Mouse (Mus musculus) midbrain, postnatal 0 days (tissue): Measurements from ENCODE around the gene Rhbdf1. TPM values are rescaled to one million over a fixed set of nuclear protein-coding genes. Genes with fewer than 3 reads are reported as not detected.

Experiments
- ATAC-seq: fragments of 200-750 bp; cut with Nextera tagmentation; 2 replicates; pipeline ENCODE4 v1.8.0; 2017; ENCODE audit warnings: moderate number of reproducible peaks, mild to moderate bottlenecking, moderate TSS enrichment, moderate library complexity; ENCODE audit not compliant: low FRiP score
- DNase-seq: peaks from one replicate; pipeline ENCODE4 v3.0.0-alpha.2; 2015; ENCODE audit warnings: low spot score
- H3K27ac ChIP-seq: fragments of 300-500 bp; sonication (generic); 2 replicates; pipeline ENCODE4 v1.5.1; 2014; ENCODE audit warnings: low read depth, mild to moderate bottlenecking, low read length, mixed read lengths
- H3K27me3 ChIP-seq: fragments of 300-500 bp; sonication (generic); 2 replicates; pipeline ENCODE4 v1.6.1; 2014; ENCODE audit warnings: low read length, control low read depth, mixed read lengths; ENCODE audit not compliant: insufficient read depth
- H3K36me3 ChIP-seq: fragments of 300-500 bp; sonication (generic); 2 replicates; pipeline ENCODE4 v1.6.1; 2014; ENCODE audit warnings: low read length, control low read depth, mixed read lengths; ENCODE audit not compliant: insufficient read depth
- H3K4me1 ChIP-seq: fragments of 300-500 bp; sonication (generic); 2 replicates; pipeline ENCODE4 v1.6.1; 2014; ENCODE audit warnings: mild to moderate bottlenecking, control low read depth, antibody characterized with exemption, low read length, mixed read lengths; ENCODE audit not compliant: insufficient read depth
- H3K4me2 ChIP-seq: fragments of 300-500 bp; sonication (generic); 2 replicates; pipeline ENCODE4 v1.6.1; 2014; ENCODE audit warnings: low read depth, mild to moderate bottlenecking, low read length, mixed read lengths; ENCODE audit not compliant: poor library complexity, severe bottlenecking
- H3K4me3 ChIP-seq: fragments of 300-500 bp; sonication (generic); 2 replicates; pipeline ENCODE4 v1.5.1; 2014; ENCODE audit warnings: low read depth, mild to moderate bottlenecking, low read length, moderate library complexity
- H3K9ac ChIP-seq: fragments of 300-500 bp; sonication (generic); replicated peaks from 2 replicates; pipeline ENCODE4 v1.6.1; 2014; ENCODE audit warnings: mild to moderate bottlenecking, low read length, moderate library complexity, mixed read lengths; ENCODE audit not compliant: poor library complexity, severe bottlenecking
- H3K9me3 ChIP-seq: fragments of 300-500 bp; sonication (generic); 2 replicates; pipeline ENCODE4 v1.6.1; 2016; ENCODE audit warnings: low read length, control low read depth
- CTCF ChIP-seq: IDR thresholded peaks from 2 replicates; pipeline ENCODE4 v1.5.1; 2016; ENCODE audit warnings: antibody characterized with exemption, mild to moderate bottlenecking
- WGBS: fragments of 180-500 bp; shearing (Covaris S2); extraction: QIAGEN DNeasy Blood & Tissue Kit; methylation state at CpG from one replicate; pipeline ENCODE4 v1.1.7; 2014; 5-methylcytosine and 5-hydroxymethylcytosine counted together
- polyA plus RNA-seq: library from polyadenylated mRNA; unstranded; fragments of >200 nt; fragmentation: Nextera tagmentation; extraction: Ambion mirVana; gene quantifications from 2 replicates; pipeline ENCODE4 v1.2.1, GENCODE M21; 2015
- total RNA-seq: library from RNA; depleted of rRNA; stranded (reverse); fragments of >200 nt; gene quantifications from 2 replicates; pipeline ENCODE4 v1.2.3, GENCODE M21; 2014

Gene Rhbdf1
- total and polyA plus RNA-seq, 2 experiments from 2014 or later: 17.6 to 55.6 TPM

DNA sequence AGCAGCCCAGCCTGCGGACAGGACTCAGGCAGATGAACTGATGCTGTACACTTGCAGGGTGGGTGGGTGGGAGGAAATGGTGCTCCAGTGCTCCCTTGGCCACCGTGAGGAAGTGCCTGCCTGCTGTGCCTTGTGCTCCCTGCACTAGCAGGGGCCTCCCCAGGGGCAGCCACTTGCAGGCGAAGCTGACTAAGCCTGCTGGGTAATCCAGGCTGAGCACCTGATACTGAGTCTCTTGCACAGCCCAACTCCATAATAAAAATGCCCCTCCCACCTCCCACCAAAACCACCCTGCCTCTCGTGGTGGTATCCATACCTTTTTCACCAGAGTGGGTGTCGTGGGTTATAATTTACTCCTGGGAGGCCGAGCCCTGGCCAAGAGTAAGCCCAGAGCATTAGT, 22.9 kb downstream of the Rhbdf1 start:
- Histone ChIP-seq H3K27me3 (no peaks in the 10 kb centered on the region), H3K36me3 (no peaks in the 10 kb centered on the region), H3K4me2 (no peak overlapping the region), H3K27ac (no peak overlapping the region), H3K9ac (no peak overlapping the region), H3K4me1 (no peaks in the 10 kb centered on the region), H3K9me3 (no peaks in the 10 kb centered on the region), H3K4me3 (no peak overlapping the region)
- TF ChIP-seq CTCF: no peak
- DNase-seq: no peak
- 46% methylated on average over 6 of the region's 6 CpGs for WGBS
- no peak for ATAC-seq

DNA sequence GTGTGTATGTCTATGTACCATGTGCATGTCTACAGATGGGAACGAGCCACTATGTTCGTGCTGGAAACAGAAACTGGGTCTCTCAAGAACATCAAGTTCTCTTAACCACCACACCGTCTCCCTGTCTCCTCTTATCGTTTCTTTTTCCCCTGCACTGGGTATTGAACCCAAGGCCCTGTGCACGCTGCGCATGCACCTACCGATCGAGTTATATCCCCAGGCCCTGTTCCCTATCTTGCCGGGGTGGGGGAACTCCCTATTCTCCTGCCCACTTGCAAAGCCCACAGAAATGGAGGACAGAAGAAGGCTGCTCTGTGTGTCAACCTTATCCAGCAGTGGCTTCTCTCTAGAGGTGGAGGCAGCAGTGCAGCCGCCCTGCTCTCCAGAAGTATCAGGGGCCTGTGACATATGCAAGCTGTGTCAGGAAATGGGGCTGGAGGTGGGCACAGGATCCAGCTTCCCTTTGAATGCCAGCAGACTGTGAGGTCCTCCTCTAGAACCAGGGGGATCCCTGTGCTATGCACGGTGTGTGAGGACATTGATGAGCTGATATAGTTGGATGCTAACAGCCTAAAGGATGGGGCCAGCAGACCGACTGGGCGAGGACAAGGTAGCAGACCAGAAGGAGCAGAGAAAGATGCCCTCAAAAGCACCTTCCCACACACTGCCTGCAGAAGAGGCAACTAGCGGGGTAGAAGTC, 23.7 kb downstream of the Rhbdf1 start:
- H3K4me1 ChIP-seq: no peaks in the 10 kb centered on the region
- no peaks in the 10 kb centered on the region for H3K36me3 ChIP-seq
- WGBS: 76% methylated on average over 13 of the region's 14 CpGs
- H3K27me3 ChIP-seq: no peaks in the 10 kb centered on the region
- no peaks in the 10 kb centered on the region for H3K9me3 ChIP-seq
- no peak for DNase-seq
- ATAC-seq: no peak
- H3K27ac ChIP-seq: no peak overlapping the region
- H3K9ac ChIP-seq: no peak overlapping the region
- no peak overlapping the region for H3K4me3 ChIP-seq
- no peak for TF ChIP-seq CTCF
- H3K4me2 ChIP-seq: no peak overlapping the region

DNA sequence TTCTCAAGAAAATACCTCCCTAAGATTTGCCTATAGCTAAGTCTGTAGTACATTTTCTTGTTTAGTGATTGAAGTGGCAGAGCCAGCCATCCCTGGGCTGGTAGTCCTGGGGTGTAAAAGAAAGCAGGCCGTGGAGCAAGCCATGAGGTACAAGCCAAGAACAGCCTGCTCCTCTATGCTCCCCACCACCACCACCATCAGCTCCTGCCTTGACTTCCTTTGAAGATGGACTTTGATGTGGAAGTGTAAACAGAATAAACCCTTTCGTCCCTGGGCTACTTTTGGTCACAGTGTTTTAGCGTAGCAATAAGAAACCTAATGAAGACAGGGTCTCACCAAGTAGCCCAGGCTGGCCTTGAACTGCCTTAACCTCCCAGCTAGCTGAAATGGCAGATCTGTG, 24.3 kb downstream of the Rhbdf1 start:
- Histone ChIP-seq H3K9me3 (no peaks in the 10 kb centered on the region), H3K27ac (no peak overlapping the region), H3K27me3 (no peaks in the 10 kb centered on the region), H3K9ac (no peak overlapping the region), H3K4me3 (no peak overlapping the region), H3K36me3 (no peaks in the 10 kb centered on the region), H3K4me1 (no peaks in the 10 kb centered on the region), H3K4me2 (no peak overlapping the region)
- no peak for DNase-seq
- no peak for ATAC-seq
- TF ChIP-seq CTCF: no peak
- WGBS: 50% methylated on average over 3 of the region's 3 CpGs

DNA sequence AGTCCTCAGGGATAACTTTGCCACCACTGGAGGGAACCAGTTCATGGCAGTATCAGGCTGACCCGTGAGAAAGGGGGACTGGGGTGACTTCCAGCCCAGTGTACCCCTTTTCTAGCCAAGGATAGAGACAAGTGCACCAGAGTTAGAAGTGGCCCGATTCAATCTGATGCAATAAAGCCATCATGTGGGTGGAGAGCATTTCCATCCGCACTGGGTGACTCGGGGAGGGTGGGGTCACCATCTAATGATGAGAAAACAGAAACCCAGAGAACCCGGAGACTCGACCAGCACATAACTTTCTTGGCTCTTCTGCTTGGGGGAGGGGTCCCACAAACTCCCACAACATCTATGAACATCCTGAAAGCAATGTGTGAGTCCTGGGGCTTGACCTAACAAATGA, 25.4 kb downstream of the Rhbdf1 start:
- H3K4me3 ChIP-seq: no peak overlapping the region
- no peak for DNase-seq
- no peaks in the 10 kb centered on the region for H3K9me3 ChIP-seq
- H3K4me2 ChIP-seq: no peak overlapping the region
- no peak for ATAC-seq
- H3K4me1 ChIP-seq: no peaks in the 10 kb centered on the region
- H3K9ac ChIP-seq: no peak overlapping the region
- no peak overlapping the region for H3K27ac ChIP-seq
- TF ChIP-seq CTCF: no peak
- H3K36me3 ChIP-seq: no peaks in the 10 kb centered on the region
- 81% methylated on average over 6 of the region's 6 CpGs for WGBS
- no peaks in the 10 kb centered on the region for H3K27me3 ChIP-seq

DNA sequence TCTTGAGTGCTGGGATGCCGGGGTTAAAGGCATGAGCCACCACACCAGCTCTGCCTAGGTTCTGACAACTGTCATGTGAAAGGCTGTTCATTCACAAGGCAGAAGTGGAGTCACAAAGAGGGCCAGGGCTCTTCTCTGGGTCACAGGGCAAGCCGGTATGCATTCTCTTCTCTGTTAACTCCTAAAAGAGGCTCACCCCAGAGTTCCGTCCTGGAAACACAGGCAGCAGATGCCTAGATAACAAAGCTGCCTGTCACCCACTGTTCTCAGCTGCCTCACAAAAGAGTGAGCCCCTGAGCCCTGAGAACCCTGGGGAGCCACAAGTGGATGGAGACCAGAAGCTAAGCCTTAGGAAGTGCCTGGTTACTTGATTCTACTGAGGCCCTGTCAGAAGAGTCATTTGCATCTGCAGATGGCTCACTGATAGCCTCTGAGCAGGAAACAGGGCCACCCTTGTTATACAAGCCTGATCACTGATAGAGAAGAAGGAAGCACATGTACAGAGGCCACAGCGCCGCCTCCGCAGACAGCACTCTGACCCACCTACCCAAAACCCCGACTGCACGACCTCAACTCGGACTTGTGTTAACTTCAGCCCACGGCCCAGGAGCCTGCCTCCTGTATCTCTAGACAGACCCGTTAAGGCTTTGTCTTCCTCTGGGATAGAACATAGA, 26.1 kb downstream of the Rhbdf1 start:
- no peak overlapping the region for H3K4me2 ChIP-seq
- TF ChIP-seq CTCF: no peak
- no peaks in the 10 kb centered on the region for H3K4me1 ChIP-seq
- no peak overlapping the region for H3K27ac ChIP-seq
- no peaks in the 10 kb centered on the region for H3K9me3 ChIP-seq
- H3K9ac ChIP-seq: no peak overlapping the region
- DNase-seq: no peak
- ATAC-seq: no peak
- 30% methylated on average over 11 of the region's 11 CpGs for WGBS
- no peaks in the 10 kb centered on the region for H3K36me3 ChIP-seq
- no peak overlapping the region for H3K4me3 ChIP-seq
- H3K27me3 ChIP-seq: no peaks in the 10 kb centered on the region

DNA sequence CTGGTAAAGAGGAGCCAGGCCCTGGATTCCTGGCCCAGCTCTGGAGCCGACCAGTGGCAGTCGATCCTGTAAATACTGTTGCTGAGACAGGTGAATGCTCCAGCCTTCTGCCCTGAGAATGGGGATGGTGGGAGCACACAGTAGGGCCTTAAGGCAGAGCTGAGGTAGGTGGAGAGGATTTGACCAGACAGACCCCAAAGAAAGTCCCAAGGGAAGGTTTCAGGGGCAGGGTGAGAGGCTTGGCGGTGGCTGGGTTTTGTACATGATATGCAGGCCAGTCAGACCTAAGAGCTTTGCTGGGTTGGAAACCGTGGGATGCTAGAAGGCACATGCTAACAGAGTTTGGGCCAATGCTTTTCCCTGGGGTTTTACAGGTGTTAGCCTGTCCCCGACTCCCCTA, 27.5 kb downstream of the Rhbdf1 start:
- Histone ChIP-seq H3K36me3 (no peaks in the 10 kb centered on the region), H3K27me3 (no peaks in the 10 kb centered on the region), H3K4me1 (no peaks in the 10 kb centered on the region), H3K9ac (no peak overlapping the region), H3K4me2 (no peak overlapping the region), H3K27ac (no peak overlapping the region), H3K4me3 (no peak overlapping the region), H3K9me3 (no peaks in the 10 kb centered on the region)
- no peak for DNase-seq
- ATAC-seq: no peak
- no peak for TF ChIP-seq CTCF
- 84% methylated on average over 5 of the region's 5 CpGs for WGBS
